Mouse (Mus musculus): ENCODE data around the gene Tas2r124. TPM values are rescaled to one million over a fixed set of nuclear protein-coding genes. Genes with fewer than 3 reads are reported as not detected.

Tas2r124 gene
- polyA plus RNA-seq (2011; ENCODE audit: insufficient read depth, insufficient read length, low read depth, missing spikeins) = not detected in 2 replicates

DNA sequence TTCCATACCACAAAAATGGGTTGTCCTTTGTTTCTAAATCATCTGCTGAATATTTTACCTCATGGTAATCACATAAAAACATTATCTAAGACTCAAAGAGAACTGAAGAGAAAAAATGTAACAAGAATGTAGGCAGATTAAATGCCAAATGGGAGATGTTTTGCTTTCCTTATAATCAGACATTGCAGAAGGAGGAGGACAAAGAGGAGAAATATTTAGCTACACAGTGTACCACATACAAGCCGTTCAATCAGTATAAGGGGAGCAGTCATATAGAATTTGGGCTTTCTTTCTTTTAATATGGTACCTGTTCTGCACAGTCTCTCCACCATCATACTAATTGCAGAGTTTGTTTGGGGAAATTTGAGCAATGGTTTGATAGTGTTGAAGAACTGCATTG lies at the start of gene Tas2r124:
Gene Tas2r124 (plus strand): TSS at position 301 of the 400 bp plus-strand sequence.
- TF ChIP-seq CTCF (IDR thresholded peaks at IDR 0.05; ENCODE audit: low read depth, low read length) (no peak), EP300 (IDR thresholded peaks at IDR 0.05; ENCODE audit: insufficient read depth, low read depth, low read length) (no peak)
- no peak within 1 kb of the TSS for H3K4me3 ChIP-seq (ENCODE audit: low read depth, low read length)
- H3K36me3 ChIP-seq (ENCODE audit: control insufficient read depth, insufficient read depth, low read length, poor library complexity, severe bottlenecking) = no peaks in the 10 kb centered on the region
- no peak within 1 kb of the TSS for H3K9ac ChIP-seq (ENCODE audit: low read depth, poor library complexity, severe bottlenecking)
- no peak within 1 kb of the TSS for H3K27ac ChIP-seq (ENCODE audit: insufficient read depth, low read length)
- no peaks in the 10 kb centered on the region for H3K4me1 ChIP-seq (ENCODE audit: control insufficient read depth, insufficient read depth, low read length)
- no peaks in the 10 kb centered on the region for H3K27me3 ChIP-seq (ENCODE audit: control insufficient read depth, insufficient read depth, low read length, poor library complexity, severe bottlenecking)
- no peaks in the 10 kb centered on the region for H3K9me3 ChIP-seq (replicated peaks; ENCODE audit: control insufficient read depth, insufficient read depth, low read length, poor library complexity, severe bottlenecking)

- no peaks in the 10 kb centered on the region for H3K36me3 ChIP-seq (ENCODE audit: control insufficient read depth, insufficient read depth, low read length, poor library complexity, severe bottlenecking)
- no peak for TF ChIP-seq CTCF (IDR thresholded peaks at IDR 0.05; ENCODE audit: low read depth, low read length)
- TF ChIP-seq POLR2A (IDR thresholded peaks at IDR 0.05; ENCODE audit: insufficient read depth, low read length) = no peak
- no peak within 1 kb of the TSS for H3K4me3 ChIP-seq (ENCODE audit: low read depth, low read length)
Observed at GRCm38 (mm10) chr6:132711828-132712227, 42.7 kb upstream of the Tas2r124 start, which contains the start of gene Tas2r122. Gene Tas2r122, minus strand, starts transcription at chr6:132711928.

GRCm38 (mm10) chr6:132737935-132738334 lies 16.6 kb upstream of the Tas2r124 start, which contains the start of gene Tas2r115:
Gene Tas2r115, minus strand, starts transcription at chr6:132738035.
- no peak within 1 kb of the TSS for H3K9ac ChIP-seq (ENCODE audit: low read depth, poor library complexity, severe bottlenecking)
- TF ChIP-seq CTCF (IDR thresholded peaks at IDR 0.05; ENCODE audit: low read depth, low read length) (no peak), EP300 (IDR thresholded peaks at IDR 0.05; ENCODE audit: insufficient read depth, low read depth, low read length) (no peak), POLR2A (IDR thresholded peaks at IDR 0.05; ENCODE audit: insufficient read depth, low read length) (no peak)
- no peaks in the 10 kb centered on the region for H3K27me3 ChIP-seq (ENCODE audit: control insufficient read depth, insufficient read depth, low read length, poor library complexity, severe bottlenecking)
- no peak within 1 kb of the TSS for H3K27ac ChIP-seq (ENCODE audit: insufficient read depth, low read length)
- H3K4me3 ChIP-seq (ENCODE audit: low read depth, low read length) = no peak within 1 kb of the TSS
- H3K36me3 ChIP-seq (ENCODE audit: control insufficient read depth, insufficient read depth, low read length, poor library complexity, severe bottlenecking) = no peaks in the 10 kb centered on the region
- no peaks in the 10 kb centered on the region for H3K9me3 ChIP-seq (replicated peaks; ENCODE audit: control insufficient read depth, insufficient read depth, low read length, poor library complexity, severe bottlenecking)
- no peaks in the 10 kb centered on the region for H3K4me1 ChIP-seq (ENCODE audit: control insufficient read depth, insufficient read depth, low read length)

More at GRCm38 (mm10) chr6:132711828-132712227, 42.7 kb upstream of the Tas2r124 start, which contains the start of gene Tas2r122:
- Histone ChIP-seq H3K9ac (ENCODE audit: low read depth, poor library complexity, severe bottlenecking) (no peak within 1 kb of the TSS), H3K4me1 (ENCODE audit: control insufficient read depth, insufficient read depth, low read length) (no peaks in the 10 kb centered on the region), H3K27ac (ENCODE audit: insufficient read depth, low read length) (no peak within 1 kb of the TSS), H3K9me3 (replicated peaks; ENCODE audit: control insufficient read depth, insufficient read depth, low read length, poor library complexity, severe bottlenecking) (no peaks in the 10 kb centered on the region), H3K27me3 (ENCODE audit: control insufficient read depth, insufficient read depth, low read length, poor library complexity, severe bottlenecking) (no peaks in the 10 kb centered on the region)

DNA sequence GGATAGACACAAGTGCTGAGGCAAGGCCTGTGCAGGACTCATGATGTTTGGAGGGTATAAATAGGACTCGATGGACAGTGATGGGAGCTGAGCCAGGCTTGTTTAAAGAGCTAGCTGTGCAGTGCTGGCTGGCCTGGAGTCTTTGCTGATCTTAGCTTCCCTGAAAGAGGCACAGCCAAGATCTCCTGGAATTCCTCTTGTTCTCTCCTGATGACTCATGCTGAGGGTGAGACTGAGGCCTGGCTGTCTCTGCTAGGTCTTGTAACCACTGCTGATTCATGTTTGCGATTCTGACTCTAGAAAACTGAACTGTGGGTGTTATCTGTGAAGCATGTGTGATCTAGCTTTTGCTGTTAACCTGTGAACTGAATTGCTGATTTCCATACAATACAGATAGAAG lies 4.3 kb upstream of the Tas2r124 start:
- no peak overlapping the region for H3K9ac ChIP-seq (ENCODE audit: low read depth, poor library complexity, severe bottlenecking)
- TF ChIP-seq POLR2A (IDR thresholded peaks at IDR 0.05; ENCODE audit: insufficient read depth, low read length) (no peak), CTCF (IDR thresholded peaks at IDR 0.05; ENCODE audit: low read depth, low read length) (no peak), EP300 (IDR thresholded peaks at IDR 0.05; ENCODE audit: insufficient read depth, low read depth, low read length) (no peak)
- H3K27ac ChIP-seq (ENCODE audit: insufficient read depth, low read length) = no peak overlapping the region
- no peak overlapping the region for H3K4me3 ChIP-seq (ENCODE audit: low read depth, low read length)
- H3K4me1 ChIP-seq (ENCODE audit: control insufficient read depth, insufficient read depth, low read length) = no peaks in the 10 kb centered on the region
- H3K9me3 ChIP-seq (replicated peaks; ENCODE audit: control insufficient read depth, insufficient read depth, low read length, poor library complexity, severe bottlenecking) = no peaks in the 10 kb centered on the region
- no peaks in the 10 kb centered on the region for H3K36me3 ChIP-seq (ENCODE audit: control insufficient read depth, insufficient read depth, low read length, poor library complexity, severe bottlenecking)
- H3K27me3 ChIP-seq (ENCODE audit: control insufficient read depth, insufficient read depth, low read length, poor library complexity, severe bottlenecking) = no peaks in the 10 kb centered on the region

DNA sequence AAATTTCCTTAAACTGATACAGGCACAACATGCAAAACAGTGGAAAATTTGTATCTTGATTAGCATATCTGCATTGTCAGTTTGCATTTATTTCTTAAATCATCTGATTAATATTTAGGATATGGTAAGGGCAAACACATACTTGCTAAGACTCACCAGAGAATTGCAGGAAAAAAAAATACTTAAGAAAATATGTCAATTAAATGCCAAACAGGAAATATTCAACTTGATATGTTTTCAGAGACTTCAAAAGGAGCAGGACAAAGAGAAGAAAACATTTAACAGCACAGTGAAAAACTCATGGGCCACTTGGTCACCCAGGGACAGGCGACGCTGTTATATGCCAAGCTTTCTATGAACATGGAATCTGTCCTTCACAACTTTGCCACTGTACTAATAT lies 7.3 kb downstream of the Tas2r124 start, which contains the start of gene Tas2r102:
Gene Tas2r102 (plus strand): TSS at position 301 of the 400 bp plus-strand sequence.
- H3K27ac ChIP-seq (ENCODE audit: insufficient read depth, low read length) = no peak within 1 kb of the TSS
- H3K9me3 ChIP-seq (replicated peaks; ENCODE audit: control insufficient read depth, insufficient read depth, low read length, poor library complexity, severe bottlenecking) = no peaks in the 10 kb centered on the region
- no peak within 1 kb of the TSS for H3K4me3 ChIP-seq (ENCODE audit: low read depth, low read length)
- H3K27me3 ChIP-seq (ENCODE audit: control insufficient read depth, insufficient read depth, low read length, poor library complexity, severe bottlenecking) = no peaks in the 10 kb centered on the region
- no peak within 1 kb of the TSS for H3K9ac ChIP-seq (ENCODE audit: low read depth, poor library complexity, severe bottlenecking)
- H3K36me3 ChIP-seq (ENCODE audit: control insufficient read depth, insufficient read depth, low read length, poor library complexity, severe bottlenecking) = no peaks in the 10 kb centered on the region
- TF ChIP-seq CTCF (IDR thresholded peaks at IDR 0.05; ENCODE audit: low read depth, low read length) = no peak
- TF ChIP-seq EP300 (IDR thresholded peaks at IDR 0.05; ENCODE audit: insufficient read depth, low read depth, low read length) = no peak
- no peak for TF ChIP-seq POLR2A (IDR thresholded peaks at IDR 0.05; ENCODE audit: insufficient read depth, low read length)
- H3K4me1 ChIP-seq (ENCODE audit: control insufficient read depth, insufficient read depth, low read length) = no peaks in the 10 kb centered on the region

DNA sequence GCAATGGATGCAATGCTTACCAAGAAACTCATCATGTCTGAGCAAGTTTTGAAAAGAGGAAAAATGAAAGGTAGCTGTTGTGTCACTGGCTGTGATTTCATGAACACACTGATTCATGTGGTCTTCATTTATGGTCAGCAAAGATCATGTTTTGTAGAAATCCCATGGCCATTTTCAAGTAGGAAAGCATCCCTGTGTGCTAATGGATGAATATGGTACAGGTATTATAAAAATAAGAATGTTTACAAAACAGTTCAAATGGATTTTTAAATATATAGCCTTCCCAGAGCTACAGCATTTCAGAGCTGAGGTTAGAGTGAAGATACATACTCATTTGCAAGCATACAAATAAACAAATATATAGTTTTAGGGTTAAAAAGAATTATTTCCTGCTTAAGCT lies 23.5 kb downstream of the Tas2r124 start, which contains the start of gene Tas2r136:
Gene Tas2r136 (minus strand): TSS at position 101 of the 400 bp plus-strand sequence.
- Histone ChIP-seq H3K27me3 (ENCODE audit: control insufficient read depth, insufficient read depth, low read length, poor library complexity, severe bottlenecking) (no peaks in the 10 kb centered on the region), H3K4me3 (ENCODE audit: low read depth, low read length) (no peak within 1 kb of the TSS), H3K4me1 (ENCODE audit: control insufficient read depth, insufficient read depth, low read length) (no peaks in the 10 kb centered on the region), H3K9ac (ENCODE audit: low read depth, poor library complexity, severe bottlenecking) (no peak within 1 kb of the TSS), H3K27ac (ENCODE audit: insufficient read depth, low read length) (no peak within 1 kb of the TSS), H3K9me3 (replicated peaks; ENCODE audit: control insufficient read depth, insufficient read depth, low read length, poor library complexity, severe bottlenecking) (no peaks in the 10 kb centered on the region), H3K36me3 (ENCODE audit: control insufficient read depth, insufficient read depth, low read length, poor library complexity, severe bottlenecking) (no peaks in the 10 kb centered on the region)
- TF ChIP-seq CTCF (IDR thresholded peaks at IDR 0.05; ENCODE audit: low read depth, low read length) (no peak), EP300 (IDR thresholded peaks at IDR 0.05; ENCODE audit: insufficient read depth, low read depth, low read length) (no peak), POLR2A (IDR thresholded peaks at IDR 0.05; ENCODE audit: insufficient read depth, low read length) (no peak)

Measured in ES-Bruce4 (cell line).